Mouse (Mus musculus): Measurements from ENCODE around the gene Cenpb.

- no peak for TF ChIP-seq GATA1 (IDR thresholded peaks at IDR 0.05; ENCODE audit: low read length)
- no peak for TF ChIP-seq TAL1 (IDR thresholded peaks at IDR 0.05; ENCODE audit: low read length)
Observed at GRCm38 (mm10) chr2:131168914-131169313, 11.0 kb downstream of the Cenpb start.
